ENCODE assay signal across 22 mouse cellular contexts in genomic region chr9:42548981-42549380, GRCm38 (mm10).
"Had no signal": no experiment of that assay in that cellular context is flagged by ENCODE, and none has a peak within 500 bp of the region (broad histone marks: within the 10 kb centered on the region; RNA-seq: fewer than 3 reads in every experiment).

No protein-coding gene starts in this region.

- ATAC-seq: liver, embryonic 12.5 days; midbrain, embryonic 13.5 days; midbrain, embryonic 16.5 days had no signal

- H3K4me2 ChIP-seq: kidney, embryonic 15.5 days; limb, embryonic 13.5 days; liver, embryonic 12.5 days; liver, embryonic 15.5 days; lung, embryonic 15.5 days; midbrain, embryonic 13.5 days; stomach, embryonic 15.5 days had no signal

- H3K27me3 ChIP-seq: kidney, embryonic 15.5 days; liver, embryonic 15.5 days; lung, embryonic 15.5 days; midbrain, embryonic 13.5 days; stomach, embryonic 15.5 days had no signal

- H3K9ac ChIP-seq: kidney, embryonic 15.5 days; limb, embryonic 13.5 days; liver, embryonic 12.5 days; liver, embryonic 15.5 days; lung, embryonic 15.5 days; midbrain, embryonic 13.5 days; stomach, embryonic 15.5 days had no signal

- H3K4me3 ChIP-seq: kidney, embryonic 15.5 days; limb, embryonic 10.5 days; limb, embryonic 13.5 days; liver, embryonic 12.5 days; liver, embryonic 15.5 days; lung, embryonic 15.5 days; megakaryocyte, embryonic 14.5 days; midbrain, embryonic 10.5 days; midbrain, embryonic 13.5 days; stomach, embryonic 15.5 days had no signal

- DNase-seq: kidney, adult 8-10 months; kidney, postnatal 10 days; kidney, postnatal 36 days; layer of hippocampus, adult 9-11 months; liver; lung, adult 18-20 months; lung, postnatal 10 days; lung, postnatal 36 days; right cerebral cortex, postnatal 14 days; spleen, adult 18-20 months; thymus, postnatal 14 days had no signal

- H3K27ac ChIP-seq: kidney, embryonic 15.5 days; limb, embryonic 10.5 days; limb, embryonic 13.5 days; liver, embryonic 12.5 days; liver, embryonic 15.5 days; lung, embryonic 15.5 days; midbrain, embryonic 10.5 days; midbrain, embryonic 13.5 days; stomach, embryonic 15.5 days had no signal

- H3K9me3 ChIP-seq: kidney, embryonic 15.5 days; limb, embryonic 10.5 days; limb, embryonic 13.5 days; liver, embryonic 12.5 days; liver, embryonic 15.5 days; lung, embryonic 15.5 days; megakaryocyte, embryonic 14.5 days; midbrain, embryonic 10.5 days; midbrain, embryonic 13.5 days; stomach, embryonic 15.5 days had no signal

- H3K4me1 ChIP-seq: liver, embryonic 12.5 days; liver, embryonic 15.5 days; lung, embryonic 15.5 days; stomach, embryonic 15.5 days had no signal

- H3K36me3 ChIP-seq: kidney, embryonic 15.5 days; limb, embryonic 10.5 days; limb, embryonic 13.5 days; liver, embryonic 12.5 days; liver, embryonic 15.5 days; lung, embryonic 15.5 days; midbrain, embryonic 10.5 days; midbrain, embryonic 13.5 days; stomach, embryonic 15.5 days had no signal
